Mouse (Mus musculus): Measurements from ENCODE around the gene Gm20388. TPM values are rescaled to one million over a fixed set of nuclear protein-coding genes. Genes with fewer than 3 reads are reported as not detected.
A peak's percentile ranks its signal among the peaks of the same experiment; 100 is the strongest.

Gm20388 gene
- total and polyA plus RNA-seq, 2 experiments from 2014 or later: 17.3 TPM; not detected in 1

GRCm38 (mm10) chr8:120244553-120244952, 333.9 kb downstream of the Gm20388 start:
- DNase-seq (ENCODE audit: low spot score) (no peak), ATAC-seq (ENCODE audit: insufficient read depth, low read depth) (no peak)
- Histone ChIP-seq H3K4me1 (ENCODE audit: control insufficient read depth, insufficient read depth) (no peaks in the 10 kb centered on the region), H3K4me3 (ENCODE audit: low read depth, low read length) (no peak overlapping the region), H3K4me2 (ENCODE audit: low read depth, low read length) (no peak overlapping the region), H3K27ac (ENCODE audit: low read depth) (no peak overlapping the region), H3K9ac (replicated peaks; ENCODE audit: low read depth, low read length) (no peak overlapping the region), H3K27me3 (ENCODE audit: control insufficient read depth, insufficient read depth, low read length) (no peaks in the 10 kb centered on the region), H3K9me3 (replicated peaks; ENCODE audit: control insufficient read depth, low read length) (no peaks in the 10 kb centered on the region), H3K36me3 (replicated peaks; ENCODE audit: control insufficient read depth, insufficient read depth, low read length) (no peaks in the 10 kb centered on the region)
- TF ChIP-seq CTCF (IDR thresholded peaks at IDR 0.05; ENCODE audit: low read depth): peak; percentile 28; the same call in 1 of the 2 replicates
- no peak for TF ChIP-seq EP300 (IDR thresholded peaks at IDR 0.05; ENCODE audit: low read depth)
- WGBS: 91% methylated on average over 10 of the region's 10 CpGs

GRCm38 (mm10) chr8:120247618-120248017, 337.0 kb downstream of the Gm20388 start:
- 91% methylated on average over 5 of the region's 5 CpGs for WGBS
- ATAC-seq (ENCODE audit: insufficient read depth, low read depth) (no peak), DNase-seq (ENCODE audit: low spot score) (no peak)
- no peak overlapping the region for H3K9ac ChIP-seq (replicated peaks; ENCODE audit: low read depth, low read length)
- no peak overlapping the region for H3K27ac ChIP-seq (ENCODE audit: low read depth)
- TF ChIP-seq EP300 (IDR thresholded peaks at IDR 0.05; ENCODE audit: low read depth) (no peak), CTCF (IDR thresholded peaks at IDR 0.05; ENCODE audit: low read depth) (peak; percentile 27; the same call in 1 of the 2 replicates)
- no peaks in the 10 kb centered on the region for H3K27me3 ChIP-seq (ENCODE audit: control insufficient read depth, insufficient read depth, low read length)
- peaks cover 9% of the 10 kb centered on the region; the same call in 1 of the 2 replicates for H3K4me1 ChIP-seq (ENCODE audit: control insufficient read depth, insufficient read depth)
- H3K36me3 ChIP-seq (replicated peaks; ENCODE audit: control insufficient read depth, insufficient read depth, low read length): no peaks in the 10 kb centered on the region
- no peaks in the 10 kb centered on the region for H3K9me3 ChIP-seq (replicated peaks; ENCODE audit: control insufficient read depth, low read length)
- H3K4me2 ChIP-seq (ENCODE audit: low read depth, low read length): no peak overlapping the region
- no peak overlapping the region for H3K4me3 ChIP-seq (ENCODE audit: low read depth, low read length)

- no peak for ATAC-seq (ENCODE audit: insufficient read depth, low read depth)
- H3K27ac ChIP-seq (ENCODE audit: low read depth): no peak overlapping the region
- no peak overlapping the region for H3K4me2 ChIP-seq (ENCODE audit: low read depth, low read length)
- no peaks in the 10 kb centered on the region for H3K9me3 ChIP-seq (replicated peaks; ENCODE audit: control insufficient read depth, low read length)
- TF ChIP-seq EP300 (IDR thresholded peaks at IDR 0.05; ENCODE audit: low read depth): no peak
- no peak for TF ChIP-seq CTCF (IDR thresholded peaks at IDR 0.05; ENCODE audit: low read depth)
- 67% methylated on average over 7 of the region's 7 CpGs for WGBS
- H3K4me1 ChIP-seq (ENCODE audit: control insufficient read depth, insufficient read depth): peaks cover 9% of the 10 kb centered on the region; the same call in 1 of the 2 replicates
- H3K36me3 ChIP-seq (replicated peaks; ENCODE audit: control insufficient read depth, insufficient read depth, low read length): no peaks in the 10 kb centered on the region
- H3K9ac ChIP-seq (replicated peaks; ENCODE audit: low read depth, low read length): no peak overlapping the region
- H3K4me3 ChIP-seq (ENCODE audit: low read depth, low read length): no peak overlapping the region
- DNase-seq (ENCODE audit: low spot score): no peak
- H3K27me3 ChIP-seq (ENCODE audit: control insufficient read depth, insufficient read depth, low read length): no peaks in the 10 kb centered on the region
Observed at GRCm38 (mm10) chr8:120248031-120248430, 337.4 kb downstream of the Gm20388 start.

- H3K27ac ChIP-seq (ENCODE audit: low read depth): no peak overlapping the region
- TF ChIP-seq CTCF (IDR thresholded peaks at IDR 0.05; ENCODE audit: low read depth) (no peak), EP300 (IDR thresholded peaks at IDR 0.05; ENCODE audit: low read depth) (no peak)
- H3K9me3 ChIP-seq (replicated peaks; ENCODE audit: control insufficient read depth, low read length): no peaks in the 10 kb centered on the region
- no peaks in the 10 kb centered on the region for H3K27me3 ChIP-seq (ENCODE audit: control insufficient read depth, insufficient read depth, low read length)
- WGBS: 86% methylated on average over 4 of the region's 4 CpGs
- H3K4me3 ChIP-seq (ENCODE audit: low read depth, low read length): no peak overlapping the region
- H3K36me3 ChIP-seq (replicated peaks; ENCODE audit: control insufficient read depth, insufficient read depth, low read length): no peaks in the 10 kb centered on the region
- no peak overlapping the region for H3K4me2 ChIP-seq (ENCODE audit: low read depth, low read length)
- DNase-seq (ENCODE audit: low spot score) (no peak), ATAC-seq (ENCODE audit: insufficient read depth, low read depth) (no peak)
- peaks cover 9% of the 10 kb centered on the region; the same call in 1 of the 2 replicates for H3K4me1 ChIP-seq (ENCODE audit: control insufficient read depth, insufficient read depth)
- H3K9ac ChIP-seq (replicated peaks; ENCODE audit: low read depth, low read length): no peak overlapping the region
Observed at GRCm38 (mm10) chr8:120248451-120248850, 337.8 kb downstream of the Gm20388 start.

- DNase-seq (ENCODE audit: low spot score) (no peak), ATAC-seq (ENCODE audit: insufficient read depth, low read depth) (no peak)
- Histone ChIP-seq H3K27ac (ENCODE audit: low read depth) (no peak overlapping the region), H3K9me3 (replicated peaks; ENCODE audit: control insufficient read depth, low read length) (no peaks in the 10 kb centered on the region), H3K9ac (replicated peaks; ENCODE audit: low read depth, low read length) (no peak overlapping the region), H3K4me2 (ENCODE audit: low read depth, low read length) (no peak overlapping the region), H3K4me1 (ENCODE audit: control insufficient read depth, insufficient read depth) (peaks cover 9% of the 10 kb centered on the region; the same call in 1 of the 2 replicates), H3K4me3 (ENCODE audit: low read depth, low read length) (no peak overlapping the region), H3K36me3 (replicated peaks; ENCODE audit: control insufficient read depth, insufficient read depth, low read length) (no peaks in the 10 kb centered on the region), H3K27me3 (ENCODE audit: control insufficient read depth, insufficient read depth, low read length) (no peaks in the 10 kb centered on the region)
- TF ChIP-seq EP300 (IDR thresholded peaks at IDR 0.05; ENCODE audit: low read depth) (no peak), CTCF (IDR thresholded peaks at IDR 0.05; ENCODE audit: low read depth) (no peak)
- 81% methylated on average over 9 of the region's 9 CpGs for WGBS
Observed at GRCm38 (mm10) chr8:120249800-120250336, 339.2 kb downstream of the Gm20388 start.
